Mouse (Mus musculus): Measurements from ENCODE around the gene Rab3il1.
"Not testable (repeated sequence)": the region's sequence is repeated elsewhere in the genome, so short reads cannot be mapped to it uniquely, and the experiment has no call there.

The Rab3il1 gene

DNA sequence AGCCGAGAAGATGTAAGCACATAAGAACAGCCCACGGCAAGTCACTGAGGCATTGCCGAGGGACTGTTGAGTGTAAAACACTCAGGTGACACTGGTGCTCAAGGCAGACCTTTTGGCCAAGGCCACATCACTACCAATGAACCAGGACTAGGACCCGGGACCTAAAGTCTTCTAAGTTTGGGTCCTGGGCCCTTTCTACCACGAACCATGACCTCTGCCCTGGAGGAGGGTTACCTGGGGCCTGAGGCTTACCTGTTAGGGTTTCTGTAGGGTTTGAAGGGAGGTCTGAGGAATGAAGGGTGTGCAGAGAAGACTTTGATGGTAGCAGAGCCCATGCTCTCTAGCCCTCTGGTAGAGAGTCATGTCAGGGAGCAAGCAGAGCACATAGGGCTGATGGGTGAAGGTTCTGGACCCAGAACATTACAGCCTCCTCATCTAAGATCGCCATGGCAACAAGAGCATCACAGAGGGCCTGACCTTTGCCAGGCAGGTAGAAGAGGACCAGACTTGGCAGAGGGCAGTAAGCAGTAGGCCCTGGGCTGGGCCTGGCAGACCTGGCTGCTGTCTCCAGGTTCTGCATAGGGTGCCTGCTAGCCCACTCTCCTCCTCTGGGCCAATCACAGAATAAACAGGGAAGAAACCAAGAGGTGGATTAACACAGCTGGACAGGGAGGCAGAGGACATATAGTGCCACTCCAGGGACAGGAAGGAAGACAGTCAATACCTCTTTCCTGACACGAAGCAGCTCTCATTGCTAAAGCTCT lies at the start of gene Rab3il1, which contains the start of gene Best1:
TSS of gene Rab3il1 (plus strand) at position 464 of the 764 bp plus-strand sequence.
TSS of gene Best1 (minus strand) at position 428 of the 764 bp plus-strand sequence.
- no peak for DNase-seq (ENCODE audit: low read depth, low spot score)

DNA sequence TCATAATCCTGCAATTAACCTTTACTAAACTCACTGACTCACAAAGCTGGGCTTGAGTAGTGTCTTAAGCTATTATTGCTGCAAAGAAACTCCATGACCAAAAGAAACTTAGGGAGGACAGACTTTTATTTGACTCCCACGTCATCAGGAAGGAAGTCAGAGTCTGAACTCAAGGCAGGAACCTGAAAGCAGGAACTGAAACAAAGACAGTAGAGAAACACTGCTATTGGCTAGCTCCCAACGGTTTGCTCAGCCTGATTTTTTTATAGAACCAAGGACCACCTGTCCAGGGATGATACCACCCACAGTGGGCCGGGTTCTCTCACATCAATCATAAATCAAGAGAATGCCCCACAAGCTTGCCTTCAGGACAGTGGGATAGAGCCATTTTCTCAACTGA lies 49.1 kb upstream of the Rab3il1 start:
- no peak for DNase-seq (ENCODE audit: low read depth, low spot score)

DNA sequence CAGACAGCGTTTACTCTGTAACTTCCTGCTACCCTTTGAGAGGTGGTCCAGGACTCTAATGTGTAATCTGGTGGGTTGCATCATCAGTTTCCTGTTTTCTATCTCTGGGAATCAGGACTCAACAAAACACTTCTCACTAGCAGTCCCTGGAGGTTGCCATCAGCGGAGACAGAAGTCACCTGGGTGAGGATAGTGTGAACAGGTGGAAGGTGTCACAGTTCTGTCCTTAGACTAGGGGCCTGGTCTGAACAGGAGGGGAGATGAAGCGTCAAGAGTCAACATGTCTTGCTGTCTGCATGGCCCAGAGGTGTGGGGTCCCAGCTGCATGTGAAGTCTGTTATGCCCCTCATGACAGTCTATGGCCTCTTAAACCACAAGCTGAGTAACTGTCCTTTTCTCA lies 48.6 kb upstream of the Rab3il1 start:
- no peak for DNase-seq (ENCODE audit: low read depth, low spot score)

DNA sequence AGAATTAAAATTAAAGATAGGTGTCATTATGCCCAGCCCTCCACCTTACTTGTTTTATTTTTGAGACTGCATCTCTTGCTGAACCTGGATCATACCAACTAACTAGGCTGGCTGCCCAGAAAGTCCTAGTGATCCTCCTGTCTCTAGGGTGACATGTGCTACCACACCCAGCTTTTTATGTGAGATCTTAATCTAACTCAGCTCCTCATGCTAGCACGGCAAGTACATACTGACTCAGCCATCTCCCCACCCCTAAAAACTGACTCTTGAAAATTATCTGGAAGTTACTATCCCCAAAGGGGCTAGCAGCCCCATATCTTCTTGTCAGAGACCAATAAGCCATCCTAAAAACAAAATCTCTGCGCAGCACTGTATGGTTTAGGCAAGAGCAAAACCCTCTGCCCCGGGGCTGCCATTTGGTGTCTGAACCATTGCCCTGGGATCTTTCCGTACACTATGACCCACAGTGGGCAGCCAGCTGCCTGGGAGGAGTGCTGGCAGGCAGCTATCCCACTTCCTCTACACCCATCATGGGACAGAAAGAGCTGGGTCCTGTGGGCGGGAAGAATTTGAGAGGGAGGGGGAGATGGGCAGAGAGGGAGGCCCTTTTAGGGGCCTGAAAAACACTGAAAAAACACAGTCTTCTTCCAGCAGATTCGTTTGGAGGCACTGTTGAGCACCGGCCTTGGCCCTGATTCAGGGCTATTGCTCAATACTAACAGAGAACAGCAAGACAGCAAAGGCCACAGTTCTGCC lies 47.2 kb upstream of the Rab3il1 start:
- peak; percentile 18 for DNase-seq (ENCODE audit: low read depth, low spot score)

DNA sequence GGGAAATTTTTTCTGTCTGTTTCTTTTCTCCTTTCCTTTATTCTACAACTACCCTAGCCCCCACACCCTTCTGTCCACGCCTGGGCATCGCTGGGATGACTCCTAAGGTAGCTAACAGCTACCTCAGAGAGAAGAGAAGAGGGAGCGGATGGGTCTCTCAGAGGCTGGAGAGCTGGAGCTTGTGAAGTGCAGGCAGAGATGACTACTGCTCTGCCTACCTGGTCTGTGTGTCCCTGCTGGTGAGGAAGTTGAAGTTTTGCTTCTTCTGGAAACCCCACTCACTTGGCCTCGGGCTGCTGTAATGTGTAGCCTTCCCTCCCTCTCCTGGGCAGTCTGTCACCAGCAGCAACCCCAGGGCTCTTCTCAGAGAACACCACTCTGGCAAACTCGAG lies 46.7 kb upstream of the Rab3il1 start:
- DNase-seq (ENCODE audit: low read depth, low spot score) = no peak

DNA sequence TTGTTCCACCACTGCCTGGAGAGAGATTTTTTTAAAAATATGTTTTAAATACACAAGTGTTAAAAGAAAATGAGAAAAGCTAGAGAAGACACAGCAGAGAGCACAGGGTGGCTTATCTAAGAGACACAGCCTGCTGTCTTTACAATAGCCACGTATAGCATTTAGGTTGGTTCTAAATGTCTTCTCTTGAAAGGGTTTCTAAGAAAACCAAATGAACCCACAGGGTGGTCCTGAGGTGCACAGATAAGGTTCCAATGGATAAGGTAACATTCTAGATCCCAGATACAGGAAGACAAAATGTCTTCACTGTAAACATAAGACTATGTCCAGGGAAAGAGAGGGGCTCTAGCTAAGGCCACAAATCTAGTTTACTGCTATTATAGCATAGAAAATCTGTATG lies 46.0 kb upstream of the Rab3il1 start:
- DNase-seq (ENCODE audit: low read depth, low spot score) = no peak

DNA sequence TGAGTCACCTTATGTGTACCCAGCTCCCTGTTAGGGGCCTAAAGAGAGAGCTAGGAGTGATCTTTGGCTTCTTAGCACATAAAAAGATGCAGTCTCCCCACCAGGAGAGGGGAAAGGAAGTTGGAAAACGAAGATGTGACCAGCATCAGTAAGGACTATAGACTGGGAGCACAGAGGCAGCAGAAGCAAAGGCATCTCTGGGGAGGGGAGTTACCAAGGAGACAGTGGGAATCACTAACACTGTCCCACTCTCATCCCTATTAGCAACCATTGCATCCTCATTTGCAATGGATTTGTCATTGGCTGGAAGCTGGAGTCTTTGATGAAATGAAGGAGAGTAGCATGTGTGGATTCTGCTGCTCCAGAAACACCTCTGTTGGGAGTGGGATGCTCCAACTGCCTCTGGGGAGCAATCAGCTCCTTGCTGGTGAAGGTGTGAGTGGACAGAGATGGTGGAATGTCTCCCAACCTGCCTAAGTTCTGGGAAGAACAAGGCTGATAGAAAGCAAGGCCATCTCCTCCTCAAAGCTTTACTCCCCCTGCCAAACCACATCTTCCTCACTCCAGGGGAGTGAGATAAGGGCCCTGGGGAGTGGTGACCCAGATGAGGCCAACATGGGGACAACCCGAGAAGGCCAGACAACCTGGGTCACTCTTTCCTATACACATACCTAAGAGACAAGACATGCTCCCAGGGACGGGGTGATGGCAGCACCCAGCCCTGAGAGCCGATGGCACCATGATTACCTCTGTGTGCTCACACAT lies 44.7 kb upstream of the Rab3il1 start:
- no peak for DNase-seq (ENCODE audit: low read depth, low spot score)

DNA sequence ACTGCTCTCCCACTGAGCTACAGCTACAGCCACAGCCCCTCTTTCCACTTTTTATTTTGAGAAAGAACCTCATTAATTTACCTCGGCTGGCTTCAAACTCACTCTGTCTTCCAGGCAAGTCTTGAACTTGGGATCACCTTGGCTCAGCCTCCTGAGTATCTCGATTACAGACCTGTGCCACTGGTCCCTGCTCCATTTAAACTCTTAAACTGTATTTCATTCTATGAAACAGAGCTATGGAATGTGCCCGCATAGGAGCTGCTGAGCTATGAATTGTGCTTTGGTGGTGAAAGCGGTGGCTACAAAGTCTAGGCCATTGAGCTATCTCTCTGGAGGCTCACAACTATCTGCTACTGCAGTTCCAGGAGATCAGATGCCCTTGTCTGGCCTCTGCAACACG lies 43.5 kb upstream of the Rab3il1 start:
- DNase-seq (ENCODE audit: low read depth, low spot score) = no peak

DNA sequence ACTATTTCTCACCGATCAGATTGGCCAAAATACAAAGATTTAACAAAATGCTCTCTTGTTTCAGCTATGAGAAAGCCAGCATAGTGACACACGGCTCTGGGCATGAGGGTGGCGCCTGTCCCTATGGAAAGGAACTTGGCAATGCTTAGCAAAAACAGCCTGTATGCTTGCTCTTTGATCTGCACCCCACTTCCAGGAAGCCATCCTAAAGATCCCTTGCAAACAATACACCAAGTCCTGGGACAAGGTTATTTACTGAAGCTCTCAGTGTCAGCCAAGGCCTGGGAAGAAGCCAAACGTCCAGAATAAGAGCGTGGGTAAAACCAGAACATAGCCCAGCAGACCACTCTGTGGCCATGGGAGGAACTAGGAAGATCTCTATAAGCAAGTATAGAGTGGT lies 40.7 kb upstream of the Rab3il1 start:
- DNase-seq (ENCODE audit: low read depth, low spot score) = no peak

DNA sequence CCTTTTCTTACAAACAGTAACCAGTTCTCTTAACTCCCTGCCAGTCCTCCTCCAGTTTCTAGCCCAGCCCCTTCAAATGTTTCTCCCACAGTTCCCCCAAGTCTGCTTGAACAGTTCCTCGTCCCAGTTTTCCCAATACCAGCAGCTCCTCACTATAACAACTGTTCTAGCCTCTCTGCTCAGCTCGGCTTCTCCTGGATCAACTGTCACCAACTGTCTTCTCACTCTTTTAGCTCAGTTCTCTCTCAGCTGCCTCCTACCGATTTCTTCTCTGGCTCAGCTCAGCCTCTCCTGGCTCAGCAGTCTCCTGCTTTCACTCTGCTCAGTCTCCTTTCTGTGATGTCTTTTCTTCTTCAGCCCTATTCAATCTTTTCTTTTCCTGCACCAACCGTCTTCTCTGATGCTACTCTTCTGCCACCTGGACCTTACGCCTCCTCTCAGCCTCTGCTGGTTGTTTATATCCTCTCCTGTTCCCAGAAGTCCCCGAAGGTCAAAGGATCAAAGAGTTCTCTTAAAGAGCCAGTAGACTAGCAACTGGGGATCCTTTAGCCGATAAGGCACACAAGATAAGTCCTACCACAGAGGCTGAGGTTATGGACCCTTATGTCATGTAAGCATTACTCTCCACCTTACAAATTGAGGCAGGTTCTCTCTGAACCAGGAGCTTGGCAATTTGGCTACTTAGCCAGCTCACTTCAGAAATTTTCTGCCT lies 37.1 kb upstream of the Rab3il1 start:
- no peak for DNase-seq (ENCODE audit: low read depth, low spot score)

DNA sequence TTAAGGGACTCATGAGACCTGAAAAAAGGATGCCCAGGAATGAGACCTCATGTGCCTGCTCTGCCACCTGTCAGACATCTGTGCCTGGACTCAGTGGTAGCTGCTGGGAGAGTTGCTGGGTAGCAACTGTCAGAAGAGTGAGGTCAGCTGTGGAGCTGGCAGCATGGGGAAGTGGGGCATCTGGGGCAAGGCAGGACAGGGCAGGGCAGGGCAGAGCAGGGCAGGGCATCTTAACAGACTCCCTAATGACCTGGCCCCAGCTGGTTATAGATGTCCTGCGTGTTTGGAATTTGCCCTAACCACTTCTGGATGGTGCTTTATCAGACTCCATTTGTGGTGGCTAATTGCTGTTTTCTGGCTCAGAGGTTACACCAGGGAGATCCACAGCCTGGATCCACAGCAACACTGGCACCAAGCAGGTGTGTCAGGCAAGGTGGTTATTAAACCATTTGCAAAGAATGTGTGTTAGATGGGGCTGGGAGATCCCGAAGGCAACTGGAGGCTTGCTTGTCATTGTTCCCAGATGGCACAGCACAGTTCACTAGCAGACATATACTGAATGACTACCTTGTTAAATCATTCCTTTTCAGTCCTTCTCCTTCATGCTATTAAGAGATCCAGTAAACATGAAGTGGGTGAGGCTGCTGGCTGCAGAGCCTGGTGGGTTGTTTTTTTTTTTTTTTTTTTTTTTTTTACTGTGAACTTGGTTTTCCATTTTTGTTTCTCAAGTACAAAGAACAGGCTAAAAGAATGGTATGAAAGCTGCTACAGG lies 35.2 kb upstream of the Rab3il1 start:
- no peak for DNase-seq (ENCODE audit: low read depth, low spot score)

DNA sequence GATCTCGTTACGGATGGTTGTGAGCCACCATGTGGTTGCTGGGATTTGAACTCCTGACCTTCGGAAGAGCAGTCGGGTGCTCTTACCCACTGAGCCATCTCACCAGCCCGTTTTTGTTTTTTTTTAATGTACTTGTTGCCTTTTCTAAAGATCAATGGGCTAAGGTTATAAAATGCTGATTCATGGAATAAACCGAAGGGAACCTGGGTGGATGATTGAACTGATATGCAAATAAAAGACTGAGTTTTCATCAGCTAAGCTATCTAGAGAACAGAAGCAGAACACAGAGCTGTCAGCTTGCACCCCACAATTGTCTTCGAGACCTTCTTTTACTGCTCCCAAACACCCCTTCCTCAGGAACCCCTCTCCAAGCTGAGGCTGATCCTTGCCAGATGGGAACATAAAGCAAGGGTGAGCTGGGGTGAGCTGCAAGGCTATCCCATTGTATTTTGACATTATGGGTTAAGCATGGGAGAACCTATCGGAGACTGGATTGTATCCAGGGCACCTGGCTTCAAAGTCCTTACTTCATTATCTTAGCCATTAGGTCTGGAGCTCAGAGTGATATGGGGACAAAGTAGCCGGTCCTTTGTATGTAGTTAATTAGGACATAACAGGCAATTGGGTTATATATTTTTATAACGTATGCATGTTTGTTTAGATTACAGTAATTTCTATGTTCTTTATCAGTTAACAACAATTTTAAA lies 33.2 kb upstream of the Rab3il1 start:
- DNase-seq (ENCODE audit: low read depth, low spot score) = no peak

DNA sequence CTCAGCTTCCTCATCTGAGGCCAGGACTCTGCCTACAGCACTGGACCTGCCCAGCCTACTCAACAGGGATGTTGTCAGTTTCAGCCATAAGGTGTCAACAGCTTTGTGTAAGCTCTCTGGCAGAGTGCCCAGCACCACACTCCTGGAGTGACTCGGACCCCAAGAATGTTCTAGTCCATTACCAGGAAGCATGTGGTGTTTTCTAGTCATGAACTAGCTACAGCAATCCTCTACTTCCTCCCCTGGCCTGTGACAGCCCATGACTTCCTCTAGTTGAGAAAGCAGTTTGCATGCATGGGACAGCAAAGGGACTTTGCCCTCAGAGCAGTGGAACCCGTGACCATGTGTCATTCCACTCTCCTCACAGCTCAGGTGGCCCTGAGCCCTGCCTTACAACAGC lies 26.6 kb upstream of the Rab3il1 start:
- not testable (repeated sequence) for DNase-seq (ENCODE audit: low read depth, low spot score)

DNA sequence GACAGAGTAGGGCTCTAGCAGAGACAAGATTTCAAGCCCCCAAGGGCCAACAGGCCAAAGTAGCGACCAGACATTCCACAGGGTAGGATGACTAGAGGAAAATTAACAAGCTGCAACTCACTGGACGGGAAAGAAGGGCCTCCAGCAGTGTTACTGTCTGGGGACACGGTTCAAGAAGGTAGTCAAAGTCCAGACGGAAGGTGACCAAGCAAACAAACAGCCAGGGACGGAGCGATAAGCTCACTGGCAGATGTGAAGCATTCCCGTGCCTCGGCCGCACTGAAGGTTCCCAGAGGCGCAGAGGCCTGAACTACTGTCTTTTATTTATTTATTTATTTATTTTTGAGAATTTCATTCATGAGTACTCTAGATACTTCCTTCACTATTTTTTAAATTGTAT lies 24.4 kb upstream of the Rab3il1 start:
- no peak for DNase-seq (ENCODE audit: low read depth, low spot score)

DNA sequence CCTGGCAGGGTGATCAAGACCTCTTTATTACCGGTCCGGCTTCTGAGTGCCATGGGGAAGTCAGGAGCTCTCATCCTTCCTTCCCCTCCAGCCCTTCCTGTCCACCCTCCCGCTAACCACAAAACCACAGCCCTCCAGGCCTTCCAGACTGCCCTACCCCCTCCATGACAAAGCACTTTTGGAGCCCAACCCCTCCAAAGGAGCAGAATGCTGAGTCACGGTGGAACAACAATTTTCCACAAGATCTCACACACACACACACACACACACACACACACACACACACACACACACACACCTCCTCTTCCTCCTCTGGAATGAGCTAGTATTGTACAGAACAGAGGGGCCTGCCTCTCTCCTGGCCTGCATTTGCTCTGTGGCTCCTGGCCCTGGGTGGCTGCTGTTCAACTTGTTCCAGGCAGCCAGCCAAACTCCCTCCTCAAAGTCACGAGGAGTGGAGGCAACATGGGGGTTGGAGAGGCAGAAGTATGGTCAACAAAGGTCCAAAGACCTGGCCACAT lies 23.0 kb upstream of the Rab3il1 start:
- no peak for DNase-seq (ENCODE audit: low read depth, low spot score)

DNA sequence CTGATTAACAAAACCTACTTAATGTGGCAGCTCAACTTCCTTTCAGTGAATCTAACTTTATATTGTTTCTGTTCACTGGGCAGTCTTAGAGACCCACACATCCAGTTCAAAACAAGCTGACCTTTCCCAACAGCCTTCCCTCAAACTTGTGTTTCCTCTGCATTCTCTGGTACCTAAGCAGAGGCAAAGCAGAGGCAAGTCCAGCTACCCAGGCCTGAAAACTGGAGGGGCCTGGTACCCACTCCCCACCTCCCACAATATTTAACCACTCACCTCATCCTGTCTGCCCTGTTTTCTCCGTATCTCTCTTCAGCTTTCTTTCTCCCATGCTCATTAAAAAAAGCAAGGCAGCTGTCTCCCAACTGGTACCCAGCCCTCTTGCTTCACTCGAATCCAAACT lies 22.3 kb upstream of the Rab3il1 start:
- DNase-seq (ENCODE audit: low read depth, low spot score) = no peak

DNA sequence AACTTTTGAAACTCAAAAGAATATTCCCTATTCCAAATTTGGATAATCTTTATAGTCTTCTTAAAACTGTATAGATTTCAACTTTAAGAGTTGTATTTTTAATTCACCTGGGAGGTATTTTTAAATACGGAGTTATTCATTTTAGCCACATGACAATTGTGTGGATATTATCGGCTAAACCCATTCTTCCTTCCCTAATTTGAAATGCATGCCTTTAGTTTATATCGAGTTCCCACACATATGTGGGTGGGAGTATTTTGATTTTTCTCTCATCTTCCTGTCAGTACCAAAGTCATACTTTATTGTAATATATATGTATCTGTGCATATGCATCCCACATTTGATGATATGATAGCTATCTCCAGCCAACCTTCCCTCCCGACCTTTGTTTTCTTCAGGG lies 21.2 kb upstream of the Rab3il1 start, which contains the start of gene Fth1:
TSS of gene Fth1 (plus strand) at position 341 of the 400 bp plus-strand sequence.
- no peak for DNase-seq (ENCODE audit: low read depth, low spot score)

DNA sequence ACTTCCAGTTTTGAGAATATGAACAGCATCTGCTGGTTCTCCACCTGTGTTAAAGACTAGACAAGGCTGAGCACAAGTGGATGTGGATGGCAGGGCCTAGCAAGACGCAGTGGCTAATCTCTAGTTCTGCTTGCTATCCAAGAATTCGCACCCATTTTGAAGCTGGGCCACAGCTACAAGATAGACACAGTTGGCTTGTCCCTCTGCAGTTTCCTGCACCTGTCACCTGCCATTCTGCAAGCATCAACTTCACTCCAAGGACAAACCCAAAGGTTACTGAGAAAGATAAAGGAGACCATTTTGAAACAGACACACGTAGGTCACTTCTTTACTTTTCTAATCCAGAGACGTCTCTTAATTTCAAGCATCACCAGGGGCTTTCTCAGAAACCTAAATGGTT lies 19.8 kb upstream of the Rab3il1 start:
- no peak for DNase-seq (ENCODE audit: low read depth, low spot score)

DNA sequence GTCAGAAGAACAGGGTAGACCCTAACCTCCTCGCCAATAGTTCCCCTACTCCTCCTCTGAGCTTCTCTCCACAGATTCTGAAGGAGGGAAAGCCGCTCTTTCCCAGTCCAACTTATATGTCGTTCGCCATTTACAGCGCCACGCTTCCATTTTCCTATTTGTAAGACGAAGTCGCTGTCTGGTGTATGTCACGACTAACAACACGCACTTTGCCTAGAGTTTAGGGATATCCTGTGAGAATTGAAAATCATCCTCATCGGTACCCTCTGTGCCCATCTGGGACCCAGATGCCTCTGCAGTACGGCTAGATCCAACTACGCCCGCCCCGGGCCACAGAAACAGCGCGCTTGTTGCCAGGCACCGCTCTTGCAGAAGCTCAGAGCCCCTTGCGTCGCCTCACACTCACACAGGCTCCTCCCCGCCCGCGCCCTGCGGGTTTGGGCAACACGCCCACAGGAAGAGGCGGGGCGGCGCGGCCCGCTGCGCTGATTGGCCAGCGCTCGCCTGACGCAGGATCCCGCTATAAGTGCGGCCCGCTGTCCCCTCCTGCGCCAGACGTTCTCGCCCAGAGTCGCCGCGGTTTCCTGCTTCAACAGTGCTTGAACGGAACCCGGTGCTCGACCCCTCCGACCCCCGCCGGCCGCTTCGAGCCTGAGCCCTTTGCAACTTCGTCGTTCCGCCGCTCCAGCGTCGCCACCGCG lies 19.2 kb upstream of the Rab3il1 start:
- peak; percentile 92 for DNase-seq (ENCODE audit: low read depth, low spot score)
